Mouse (Mus musculus) kidney, embryonic 14.5 days (tissue): ENCODE results near the gene Ghdc. TPM values are rescaled to one million over a fixed set of nuclear protein-coding genes. Genes with fewer than 3 reads are reported as not detected.
A peak's percentile ranks its signal among the peaks of the same experiment; 100 is the strongest.

Source experiments
- ATAC-seq: fragments of 200-750 bp; cut with Nextera tagmentation; 2 replicates; pipeline ENCODE4 v1.8.0; 2017; ENCODE audit warnings: moderate number of reproducible peaks, mild to moderate bottlenecking, moderate TSS enrichment, moderate library complexity; ENCODE audit not compliant: low FRiP score, low TSS enrichment
- H3K27ac ChIP-seq: fragments of 300-500 bp; sonication (generic); 2 replicates; pipeline ENCODE4 v1.5.1; 2014; ENCODE audit warnings: low read depth, mild to moderate bottlenecking, low read length, moderate library complexity, mixed read lengths
- H3K27me3 ChIP-seq: fragments of 300-500 bp; sonication (generic); 2 replicates; pipeline ENCODE4 v1.6.1; 2014; ENCODE audit warnings: mild to moderate bottlenecking, low read length; ENCODE audit not compliant: control insufficient read depth, insufficient read depth
- H3K36me3 ChIP-seq: fragments of 300-500 bp; sonication (generic); 2 replicates; pipeline ENCODE4 v1.6.1; 2014; ENCODE audit warnings: low read length, mixed read lengths; ENCODE audit not compliant: control insufficient read depth, insufficient read depth
- H3K4me1 ChIP-seq: fragments of 300-500 bp; sonication (generic); 2 replicates; pipeline ENCODE4 v1.6.1; 2014; ENCODE audit warnings: low read length, mixed read lengths; ENCODE audit not compliant: control insufficient read depth, insufficient read depth
- H3K4me2 ChIP-seq: fragments of 300-500 bp; sonication (generic); replicated peaks from 2 replicates; pipeline ENCODE4 v1.6.1; 2014; ENCODE audit warnings: low read depth, mild to moderate bottlenecking, low read length
- H3K4me3 ChIP-seq: fragments of 300-500 bp; sonication (generic); 2 replicates; pipeline ENCODE4 v1.5.1; 2014; ENCODE audit warnings: mild to moderate bottlenecking, low read length
- H3K9ac ChIP-seq: fragments of 300-500 bp; sonication (generic); 2 replicates; pipeline ENCODE4 v1.6.1; 2014; ENCODE audit warnings: low read depth, mild to moderate bottlenecking, low read length, moderate library complexity
- H3K9me3 ChIP-seq: fragments of 300-500 bp; sonication (generic); 2 replicates; pipeline ENCODE4 v1.6.1; 2016; ENCODE audit warnings: low read length; ENCODE audit not compliant: control insufficient read depth
- WGBS: fragments of 180-500 bp; shearing (Covaris S2); extraction: QIAGEN DNeasy Blood & Tissue Kit; methylation state at CpG from one replicate; pipeline ENCODE4 v1.1.7; 2014; 5-methylcytosine and 5-hydroxymethylcytosine counted together
- polyA plus RNA-seq: library from polyadenylated mRNA; unstranded; fragments of >200 nt; fragmentation: Nextera tagmentation; extraction: Ambion mirVana; gene quantifications from 2 replicates; pipeline ENCODE4 v1.2.1, GENCODE M21; 2014

Ghdc gene
- polyA plus RNA-seq, 1 experiment from 2014 or later, result 3.6 TPM

- Histone ChIP-seq H3K27me3 (no peaks in the 10 kb centered on the region), H3K4me3 (no peak overlapping the region), H3K27ac (no peak overlapping the region), H3K4me1 (peaks cover 19% of the 10 kb centered on the region), H3K9me3 (no peaks in the 10 kb centered on the region), H3K9ac (no peak overlapping the region), H3K4me2 (no peak overlapping the region; the same call in 1 of the 2 replicates), H3K36me3 (peaks cover 9% of the 10 kb centered on the region; the same call in 1 of the 2 replicates)
- ATAC-seq, result no peak
- WGBS, result 87% methylated on average over 9 of the region's 9 CpGs
Observed at GRCm38 (mm10) chr11:100735134-100735865, 35.5 kb downstream of the Ghdc start.

GRCm38 (mm10) chr11:100730477-100731205 is 40.1 kb downstream of the Ghdc start:
- H3K27ac ChIP-seq, result no peak overlapping the region
- H3K4me3 ChIP-seq, result no peak overlapping the region
- peaks cover 16% of the 10 kb centered on the region; the same call in 1 of the 2 replicates for H3K36me3 ChIP-seq
- no peaks in the 10 kb centered on the region for H3K27me3 ChIP-seq
- H3K4me2 ChIP-seq, result no peak overlapping the region
- 86% methylated on average over 6 of the region's 6 CpGs for WGBS
- no peaks in the 10 kb centered on the region for H3K9me3 ChIP-seq
- no peak overlapping the region for H3K9ac ChIP-seq
- no peak for ATAC-seq
- H3K4me1 ChIP-seq, result peaks cover under 1% of the 10 kb centered on the region; the same call in 1 of the 2 replicates

- Histone ChIP-seq H3K9me3 (no peaks in the 10 kb centered on the region), H3K27ac (no peak overlapping the region), H3K36me3 (peaks cover 15% of the 10 kb centered on the region; the same call in 1 of the 2 replicates), H3K27me3 (no peaks in the 10 kb centered on the region), H3K4me3 (no peak overlapping the region), H3K9ac (no peak overlapping the region), H3K4me2 (no peak overlapping the region), H3K4me1 (peaks cover 4% of the 10 kb centered on the region; the same call in 1 of the 2 replicates)
- ATAC-seq, result no peak
- WGBS, result 89% methylated on average over 4 of the region's 4 CpGs
Observed at GRCm38 (mm10) chr11:100729976-100730375, 40.8 kb downstream of the Ghdc start.

- peaks cover 8% of the 10 kb centered on the region; the same call in 1 of the 2 replicates for H3K4me1 ChIP-seq
- no peak overlapping the region for H3K4me3 ChIP-seq
- 88% methylated on average over 6 of the region's 6 CpGs for WGBS
- no peaks in the 10 kb centered on the region for H3K9me3 ChIP-seq
- ATAC-seq, result no peak
- H3K36me3 ChIP-seq, result peaks cover 12% of the 10 kb centered on the region; the same call in 1 of the 2 replicates
- no peak overlapping the region for H3K27ac ChIP-seq
- H3K9ac ChIP-seq, result no peak overlapping the region
- H3K4me2 ChIP-seq, result no peak overlapping the region
- no peaks in the 10 kb centered on the region for H3K27me3 ChIP-seq
Observed at GRCm38 (mm10) chr11:100728601-100729000, 42.2 kb downstream of the Ghdc start.

GRCm38 (mm10) chr11:100727201-100727600 is 43.6 kb downstream of the Ghdc start:
- Histone ChIP-seq H3K27me3 (no peaks in the 10 kb centered on the region), H3K27ac (no peak overlapping the region), H3K4me2 (no peak overlapping the region), H3K9ac (no peak overlapping the region), H3K36me3 (peaks cover 12% of the 10 kb centered on the region; the same call in 1 of the 2 replicates), H3K4me1 (peaks cover 17% of the 10 kb centered on the region), H3K9me3 (no peaks in the 10 kb centered on the region), H3K4me3 (no peak overlapping the region)
- WGBS, result 92% methylated on average over 3 of the region's 3 CpGs
- ATAC-seq, result no peak

GRCm38 (mm10) chr11:100724919-100725512 is 45.7 kb downstream of the Ghdc start:
- Histone ChIP-seq H3K4me1 (peaks cover 17% of the 10 kb centered on the region), H3K4me2 (no peak overlapping the region), H3K36me3 (peaks cover 12% of the 10 kb centered on the region; the same call in 1 of the 2 replicates), H3K27ac (no peak overlapping the region; the same call in 1 of the 2 replicates), H3K9ac (no peak overlapping the region), H3K27me3 (no peaks in the 10 kb centered on the region), H3K4me3 (no peak overlapping the region), H3K9me3 (no peaks in the 10 kb centered on the region)
- ATAC-seq, result no peak
- WGBS, result 34% methylated on average over 5 of the region's 5 CpGs

GRCm38 (mm10) chr11:100722493-100723028 is 48.2 kb downstream of the Ghdc start:
- H3K4me1 ChIP-seq, result peaks cover 17% of the 10 kb centered on the region
- H3K9ac ChIP-seq, result no peak overlapping the region
- peaks cover 20% of the 10 kb centered on the region for H3K36me3 ChIP-seq
- no peak overlapping the region for H3K4me2 ChIP-seq
- 38% methylated on average over 2 of the region's 2 CpGs for WGBS
- H3K4me3 ChIP-seq, result no peak overlapping the region
- H3K9me3 ChIP-seq, result no peaks in the 10 kb centered on the region
- no peak for ATAC-seq
- H3K27me3 ChIP-seq, result no peaks in the 10 kb centered on the region
- no peak overlapping the region for H3K27ac ChIP-seq

GRCm38 (mm10) chr11:100721776-100722492 is 48.8 kb downstream of the Ghdc start:
- Histone ChIP-seq H3K27me3 (no peaks in the 10 kb centered on the region), H3K36me3 (peaks cover 27% of the 10 kb centered on the region), H3K4me1 (peaks cover 17% of the 10 kb centered on the region), H3K9me3 (no peaks in the 10 kb centered on the region), H3K4me2 (no peak overlapping the region), H3K27ac (peak overlapping the region; percentile 63), H3K4me3 (no peak overlapping the region), H3K9ac (no peak overlapping the region)
- WGBS, result 75% methylated on average over 8 of the region's 8 CpGs
- no peak for ATAC-seq
